Mouse (Mus musculus) ES-E14 (cell line): ENCODE measurements around the gene Fbxw4.

Experiments
- CHD2 ChIP-seq: IDR thresholded peaks from 2 replicates; pipeline ENCODE4 v1.6.1; 2014; ENCODE audit warnings: mild to moderate bottlenecking, low read depth, low read length, inconsistent platforms
- HCFC1 ChIP-seq: IDR thresholded peaks from 2 replicates; pipeline ENCODE4 v1.6.1; 2012; ENCODE audit warnings: low read length, inconsistent platforms, borderline replicate concordance; ENCODE audit not compliant: insufficient read depth
- MAFK ChIP-seq: IDR thresholded peaks from 2 replicates; pipeline ENCODE4 v1.6.1; 2014; ENCODE audit warnings: mild to moderate bottlenecking, low read depth, low read length, inconsistent platforms; ENCODE audit not compliant: insufficient read depth
- ZC3H11A ChIP-seq: IDR thresholded peaks from 2 replicates; pipeline ENCODE4 v1.6.1; 2012; ENCODE audit warnings: low read depth, mild to moderate bottlenecking, inconsistent platforms, low read length, borderline replicate concordance

GRCm38 (mm10) chr19:45549128-45549915 is 110.8 kb downstream of the Fbxw4 start:
- TF ChIP-seq MAFK = no peak
- TF ChIP-seq HCFC1 = no peak
- TF ChIP-seq CHD2 = no peak
- TF ChIP-seq ZC3H11A = no peak
